Mouse (Mus musculus) liver, postnatal 0 days (tissue): Measurements from ENCODE around the gene Rfc2. TPM values are rescaled to one million over a fixed set of nuclear protein-coding genes. Genes with fewer than 3 reads are reported as not detected.

Experiments used
- ATAC-seq: fragments of 200-750 bp; cut with Nextera tagmentation; 2 replicates; pipeline ENCODE4 v1.8.0; 2017; ENCODE audit warnings: mild to moderate bottlenecking, moderate library complexity
- DNase-seq: peaks from one replicate; pipeline ENCODE4 v3.0.0-alpha.2; 2016
- H3K27ac ChIP-seq: fragments of 300-500 bp; sonication (generic); 2 replicates; pipeline ENCODE4 v1.5.1; 2014; ENCODE audit warnings: antibody characterized with exemption, moderate library complexity, mild to moderate bottlenecking, low read depth
- H3K27me3 ChIP-seq: fragments of 300-500 bp; sonication (generic); 2 replicates; pipeline ENCODE4 v1.6.1; 2014; ENCODE audit warnings: low read length, control low read depth, mixed read lengths; ENCODE audit not compliant: insufficient read depth
- H3K36me3 ChIP-seq: fragments of 300-500 bp; sonication (generic); replicated peaks from 2 replicates; pipeline ENCODE4 v1.6.1; 2014; ENCODE audit warnings: mild to moderate bottlenecking, control low read depth, low read length, moderate library complexity, mixed read lengths; ENCODE audit not compliant: insufficient read depth
- H3K4me1 ChIP-seq: fragments of 300-500 bp; sonication (generic); 2 replicates; pipeline ENCODE4 v1.6.1; 2014; ENCODE audit warnings: antibody characterized with exemption, mild to moderate bottlenecking, control low read depth; ENCODE audit not compliant: insufficient read depth
- H3K4me2 ChIP-seq: fragments of 300-500 bp; sonication (generic); 2 replicates; pipeline ENCODE4 v1.6.1; 2014; ENCODE audit warnings: low read depth, mild to moderate bottlenecking, low read length, moderate library complexity, mixed read lengths
- H3K4me3 ChIP-seq: fragments of 300-500 bp; sonication (generic); 2 replicates; pipeline ENCODE4 v1.5.1; 2014; ENCODE audit warnings: low read depth, low read length
- H3K9ac ChIP-seq: fragments of 300-500 bp; sonication (generic); replicated peaks from 2 replicates; pipeline ENCODE4 v1.6.1; 2014; ENCODE audit warnings: mild to moderate bottlenecking, moderate library complexity
- H3K9me3 ChIP-seq: fragments of 300-500 bp; sonication (generic); 2 replicates; pipeline ENCODE4 v1.6.1; 2016; ENCODE audit warnings: mild to moderate bottlenecking, control low read depth, low read length, mixed read lengths
- CTCF ChIP-seq: sonication (generic); IDR thresholded peaks from 2 replicates; pipeline ENCODE4 v1.5.1; 2016; ENCODE audit warnings: antibody characterized with exemption, low read depth
- EP300 ChIP-seq: IDR thresholded peaks from 2 replicates; pipeline ENCODE4 v1.6.1; 2016; ENCODE audit warnings: antibody characterized with exemption, low read depth, mild to moderate bottlenecking
- WGBS: fragments of 180-500 bp; shearing (Covaris S2); extraction: QIAGEN DNeasy Blood & Tissue Kit; methylation state at CpG from one replicate; pipeline ENCODE4 v1.1.7; 2014; ENCODE audit not compliant: insufficient replicate concordance; 5-methylcytosine and 5-hydroxymethylcytosine counted together
- polyA plus RNA-seq: library from polyadenylated mRNA; unstranded; fragments of >200 nt; fragmentation: Nextera tagmentation; extraction: Ambion mirVana; gene quantifications from 2 replicates; pipeline ENCODE4 v1.2.1, GENCODE M21; 2015

Rfc2 gene
- polyA plus RNA-seq, 1 experiment from 2014 or later: 81.4 TPM

GRCm38 (mm10) chr5:134582221-134582907, 1.2 kb downstream of the Rfc2 start:
- H3K9ac ChIP-seq: peak overlapping the region; percentile 65
- peak; percentile 98 for ATAC-seq
- 8% methylated on average over 25 of the region's 30 CpGs for WGBS
- H3K4me2 ChIP-seq: peak overlapping the region; percentile 72
- DNase-seq: peak; percentile 98
- no peak for TF ChIP-seq EP300
- TF ChIP-seq CTCF: peak; percentile 90
- H3K4me3 ChIP-seq: peak overlapping the region; percentile 65
- H3K9me3 ChIP-seq: no peaks in the 10 kb centered on the region
- H3K4me1 ChIP-seq: peaks cover 15% of the 10 kb centered on the region
- peak overlapping the region; percentile 13; the same call in 1 of the 2 replicates for H3K27ac ChIP-seq
- H3K27me3 ChIP-seq: no peaks in the 10 kb centered on the region
- peaks cover 5% of the 10 kb centered on the region for H3K36me3 ChIP-seq

GRCm38 (mm10) chr5:134583006-134583883, 2.1 kb downstream of the Rfc2 start:
- H3K27ac ChIP-seq: peak overlapping the region; percentile 13
- no peak for TF ChIP-seq EP300
- TF ChIP-seq CTCF: peak; percentile 14
- peaks cover 5% of the 10 kb centered on the region for H3K36me3 ChIP-seq
- no peaks in the 10 kb centered on the region for H3K9me3 ChIP-seq
- ATAC-seq (peak; percentile 18; the same call in 1 of the 2 replicates), DNase-seq (no peak)
- peak overlapping the region; percentile 65 for H3K9ac ChIP-seq
- no peaks in the 10 kb centered on the region for H3K27me3 ChIP-seq
- peak overlapping the region; percentile 72 for H3K4me2 ChIP-seq
- H3K4me3 ChIP-seq: peak overlapping the region; percentile 65
- peaks cover 15% of the 10 kb centered on the region for H3K4me1 ChIP-seq
- WGBS: 16% methylated on average over 15 of the region's 15 CpGs

- WGBS: 36% methylated on average over 3 of the region's 3 CpGs
- peaks cover 15% of the 10 kb centered on the region for H3K4me1 ChIP-seq
- H3K36me3 ChIP-seq: peaks cover 7% of the 10 kb centered on the region
- DNase-seq (no peak), ATAC-seq (no peak)
- peak overlapping the region; percentile 65 for H3K4me3 ChIP-seq
- peak overlapping the region; percentile 65 for H3K9ac ChIP-seq
- peak overlapping the region; percentile 72 for H3K4me2 ChIP-seq
- no peak overlapping the region for H3K27ac ChIP-seq
- no peak for TF ChIP-seq EP300
- TF ChIP-seq CTCF: no peak
- H3K27me3 ChIP-seq: no peaks in the 10 kb centered on the region
- no peaks in the 10 kb centered on the region for H3K9me3 ChIP-seq
Measured at GRCm38 (mm10) chr5:134583884-134584213, 2.7 kb downstream of the Rfc2 start.

- peaks cover 10% of the 10 kb centered on the region for H3K36me3 ChIP-seq
- no peak overlapping the region for H3K9ac ChIP-seq
- H3K4me1 ChIP-seq: peaks cover 15% of the 10 kb centered on the region
- H3K4me3 ChIP-seq: no peak overlapping the region
- H3K27ac ChIP-seq: no peak overlapping the region
- no peak for TF ChIP-seq EP300
- no peak for TF ChIP-seq CTCF
- no peaks in the 10 kb centered on the region for H3K27me3 ChIP-seq
- DNase-seq (no peak), ATAC-seq (no peak)
- 54% methylated on average over 5 of the region's 5 CpGs for WGBS
- no peak overlapping the region for H3K4me2 ChIP-seq
- no peaks in the 10 kb centered on the region for H3K9me3 ChIP-seq
Measured at GRCm38 (mm10) chr5:134584798-134585197, 3.6 kb downstream of the Rfc2 start.

GRCm38 (mm10) chr5:134589900-134590299, 8.7 kb downstream of the Rfc2 start:
- ATAC-seq (no peak), DNase-seq (no peak)
- Histone ChIP-seq H3K9ac (no peak overlapping the region), H3K4me3 (no peak overlapping the region), H3K4me2 (peak overlapping the region; percentile 11; the same call in 1 of the 2 replicates), H3K36me3 (peaks cover 39% of the 10 kb centered on the region), H3K4me1 (peaks cover 7% of the 10 kb centered on the region), H3K27ac (no peak overlapping the region), H3K9me3 (no peaks in the 10 kb centered on the region), H3K27me3 (no peaks in the 10 kb centered on the region)
- WGBS: 62% methylated on average over 3 of the region's 3 CpGs
- TF ChIP-seq CTCF (no peak), EP300 (no peak)

GRCm38 (mm10) chr5:134592026-134592581, 10.9 kb downstream of the Rfc2 start:
- WGBS: 71% methylated on average over 11 of the region's 11 CpGs
- Histone ChIP-seq H3K27me3 (no peaks in the 10 kb centered on the region), H3K4me1 (peaks cover 7% of the 10 kb centered on the region), H3K4me3 (no peak overlapping the region), H3K9ac (no peak overlapping the region), H3K36me3 (peaks cover 49% of the 10 kb centered on the region), H3K27ac (no peak overlapping the region), H3K9me3 (no peaks in the 10 kb centered on the region), H3K4me2 (no peak overlapping the region)
- ATAC-seq (no peak), DNase-seq (no peak)
- no peak for TF ChIP-seq CTCF
- no peak for TF ChIP-seq EP300
